ENCODE assay signal across 9 mouse cellular contexts in genomic region chr6:114131122-114131872, GRCm38 (mm10). TPM values are rescaled to one million over a fixed set of nuclear protein-coding genes. Genes with fewer than 3 reads are reported as not detected.
DNase-seq lines count a peak whose midpoint lies in the region; ATAC-seq and TF ChIP-seq lines count a peak whose summit lies in the region.
"Had no signal": no experiment of that assay in that cellular context is flagged by ENCODE, and none has a peak within 500 bp of the region (broad histone marks: within the 10 kb centered on the region; RNA-seq: fewer than 3 reads in every experiment).

Slc6a11 (plus strand) TSS chr6:114131241.

- H3K9me3 ChIP-seq in forebrain, embryonic 15.5 days, result no peaks in the 10 kb centered on the region
- no peaks in the 10 kb centered on the region for H3K9me3 ChIP-seq in limb, embryonic 10.5 days (replicated peaks)

- H3K4me3 ChIP-seq in layer of hippocampus, adult 2 months, result peak within 1 kb of the TSS; percentile 73
- H3K4me3 ChIP-seq in forebrain, embryonic 15.5 days, result peak within 1 kb of the TSS; percentile 69
- H3K4me3 ChIP-seq in limb, embryonic 10.5 days, result peak within 1 kb of the TSS; percentile 56

- H3K4me1 ChIP-seq in forebrain, embryonic 15.5 days, result peaks cover 11% of the 10 kb centered on the region
- peaks cover 9% of the 10 kb centered on the region for H3K4me1 ChIP-seq in limb, embryonic 10.5 days

- peak within 1 kb of the TSS; percentile 66 for H3K9ac ChIP-seq in forebrain, embryonic 15.5 days (replicated peaks)

- 2% methylated on average over 74 of the region's 76 CpGs for WGBS in forebrain, embryonic 15.5 days
- 5% methylated on average over 76 of the region's 76 CpGs for WGBS in limb, embryonic 10.5 days

- TF ChIP-seq CTCF in layer of hippocampus, adult 2 months (conservative IDR thresholded peaks at IDR 0.05), result no peak

- DNase-seq in layer of hippocampus, adult 2 months (ENCODE audit: low spot score in 2 of 2), result peak in 1 of 2 experiments; percentile 37
- DNase-seq in layer of hippocampus, adult 9-10 months (ENCODE audit: low spot score), result no peak
- peak; percentile 74 to 77 for DNase-seq in cerebellum, postnatal 25 days
- DNase-seq in limb, embryonic 10.5 days (ENCODE audit: low spot score), result peak; percentile 44
- DNase-seq in right cerebral cortex, postnatal 25 days, result peak; percentile 38
- no peak for DNase-seq in gastrocnemius, postnatal 25 days
- DNase-seq in thymus, adult 18-20 months, result no peak

- H3K27ac ChIP-seq in layer of hippocampus, adult 2 months, result peak within 1 kb of the TSS; percentile 89
- no peak within 1 kb of the TSS for H3K27ac ChIP-seq in forebrain, embryonic 15.5 days (replicated peaks)
- H3K27ac ChIP-seq in limb, embryonic 10.5 days, result no peak within 1 kb of the TSS

- peak within 1 kb of the TSS; percentile 97 for H3K4me2 ChIP-seq in forebrain, embryonic 15.5 days (replicated peaks)

- peak; percentile 57 for ATAC-seq in forebrain, embryonic 15.5 days (replicated peaks)

- no peaks in the 10 kb centered on the region for H3K36me3 ChIP-seq in forebrain, embryonic 15.5 days
- no peaks in the 10 kb centered on the region for H3K36me3 ChIP-seq in limb, embryonic 10.5 days

- peaks cover 7% of the 10 kb centered on the region; the same call in 1 of the 2 replicates for H3K27me3 ChIP-seq in forebrain, embryonic 15.5 days
- peaks cover 67% of the 10 kb centered on the region for H3K27me3 ChIP-seq in limb, embryonic 10.5 days (ENCODE audit: low read depth, poor library complexity, severe bottlenecking)

RNA-seq across cellular contexts. Expression of gene Slc6a11, which starts in this region (rescaled TPM):
- total RNA-seq in layer of hippocampus, adult 2 months (2021), result 10 to 100 TPM; 86.7 to 88.2 TPM
- polyA plus RNA-seq in forebrain, embryonic 15.5 days (2015; fragmentation: Nextera tagmentation; extraction: Ambion mirVana), result 10.7 and 16.4 TPM in 2 replicates
- polyA plus RNA-seq in limb, embryonic 10.5 days (2016; fragmentation: Nextera tagmentation; extraction: Ambion mirVana), result 0.08 TPM in 1 of 2 replicates, not detected in the other
- under 1 TPM in 1 of 2 experiments, not detected in 1; 0.05 TPM for total RNA-seq in gastrocnemius, postnatal 25 days (2021)
- polyA plus RNA-seq: liver, embryonic 16.5 days had no signal

Comparison
In these comparisons a context has a peak if more than half of its experiments do, and no peak if none do; other contexts are left out.
1. RNA of gene Slc6a11 (total RNA-seq): 86.7 to 88.2 TPM in layer of hippocampus, adult 2 months; 0.05 TPM in gastrocnemius, postnatal 25 days; every median in the first group is over 10 times any median in the second.
2. RNA of gene Slc6a11 (polyA plus RNA-seq): 10.7 to 16.4 TPM in forebrain, embryonic 15.5 days; 0.08 TPM in limb, embryonic 10.5 days; every median in the first group is over 10 times any median in the second.
3. Peak in DNase-seq and H3K4me3 ChIP-seq in limb, embryonic 10.5 days; RNA of the gene not detected or under 1 TPM.
4. DNase-seq: peak in cerebellum, postnatal 25 days (2 of 2) and right cerebral cortex, postnatal 25 days (single experiment); none in layer of hippocampus, adult 9-10 months (single experiment), gastrocnemius, postnatal 25 days (single experiment) and thymus, adult 18-20 months (0 of 2).
5. Peak in every context shown above with its lines, with median percentiles within 50 percentile points of each other: H3K4me3 ChIP-seq.